Mouse (Mus musculus): ENCODE measurements at regions not wholly inside any gene's neighbourhood (a gene's known extent, or its start where the extent isn't known, plus 50 kb on each side); places are given as distances from the start of the nearest gene placed in this dataset.

GRCm38 (mm10) chr13:69129056-69129620 lies 129.8 kb upstream of the Adcy2 start:
- no peak for TF ChIP-seq CTCF (IDR thresholded peaks at IDR 0.05; ENCODE audit: low read depth, low read length)
- no peak for TF ChIP-seq POLR2A (IDR thresholded peaks at IDR 0.05; ENCODE audit: extremely low read depth, insufficient read depth, low read length)
